Mouse (Mus musculus): Measurements from ENCODE around the gene Ccl20. TPM values are rescaled to one million over a fixed set of nuclear protein-coding genes. Genes with fewer than 3 reads are reported as not detected.
A peak's percentile ranks its signal among the peaks of the same experiment; 100 is the strongest.

Ccl20 gene
- 10 to 100 TPM in 1 of 2 experiments, 1 to 10 TPM in 1; 3.1 to 12.0 TPM for polyA plus RNA-seq (2017; shearing (Covaris generic))

DNA sequence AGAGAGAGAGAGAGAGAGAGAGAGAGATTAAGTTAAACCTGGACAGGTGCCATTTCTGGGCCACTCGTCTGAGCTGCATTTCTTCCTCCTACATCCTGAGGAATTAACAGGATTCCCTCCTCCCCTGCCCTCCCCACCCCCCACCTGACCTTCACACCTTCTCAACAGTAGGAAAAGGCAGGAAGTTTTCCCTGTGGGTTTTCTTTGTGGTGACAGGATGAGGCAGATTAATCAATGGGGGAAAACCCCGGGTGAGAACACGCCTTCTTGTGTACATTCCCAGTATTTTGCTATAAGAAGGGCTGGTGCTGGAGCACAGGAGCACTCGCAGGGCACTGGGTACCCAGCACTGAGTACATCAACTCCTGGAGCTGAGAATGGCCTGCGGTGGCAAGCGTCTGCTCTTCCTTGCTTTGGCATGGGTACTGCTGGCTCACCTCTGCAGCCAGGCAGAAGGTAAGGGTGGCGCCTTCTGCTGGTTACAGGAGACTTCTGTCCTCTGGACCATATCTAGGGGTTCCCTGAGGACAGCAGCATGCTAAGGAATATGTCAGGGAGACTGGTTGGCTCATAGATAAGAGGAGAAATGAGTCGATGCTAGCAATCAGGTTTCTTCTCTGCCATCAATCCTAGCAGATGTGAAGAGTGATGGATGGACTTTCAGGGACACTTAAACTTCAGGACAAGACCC, at the start of gene Ccl20:
Gene Ccl20, plus strand, starts transcription at position 320 of the 691 bp plus-strand sequence.
- ATAC-seq, result no peak

DNA sequence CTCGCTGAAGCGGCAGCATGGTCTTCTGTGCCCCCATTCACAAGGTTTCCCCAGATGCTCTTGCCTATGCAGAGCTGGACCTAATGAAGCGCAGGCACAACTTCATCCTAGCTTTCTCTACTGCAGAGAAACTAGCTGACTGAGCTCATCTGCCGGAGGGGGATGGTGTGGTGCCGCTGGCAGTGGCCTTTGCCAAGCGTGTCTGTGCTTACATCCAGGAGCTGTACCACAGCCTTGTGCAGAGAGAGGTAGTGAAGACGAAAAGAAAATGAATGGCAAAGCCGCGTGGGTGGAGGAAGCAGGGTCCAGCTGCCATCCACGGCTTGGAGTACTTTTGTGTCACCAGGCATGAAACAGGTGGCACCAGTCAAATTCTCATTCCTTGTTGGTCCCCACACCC, 49.4 kb upstream of the Ccl20 start:
- no peak for ATAC-seq

- ATAC-seq, result no peak
Observed at GRCm38 (mm10) chr1:83075526-83076189, 40.9 kb upstream of the Ccl20 start.

GRCm38 (mm10) chr1:83076190-83076917, 40.2 kb upstream of the Ccl20 start:
- ATAC-seq, result peak; percentile 66

GRCm38 (mm10) chr1:83077016-83077415, 39.5 kb upstream of the Ccl20 start:
- peak; percentile 47 for ATAC-seq

- ATAC-seq, result no peak
Observed at GRCm38 (mm10) chr1:83084790-83085189, 31.8 kb upstream of the Ccl20 start.

DNA sequence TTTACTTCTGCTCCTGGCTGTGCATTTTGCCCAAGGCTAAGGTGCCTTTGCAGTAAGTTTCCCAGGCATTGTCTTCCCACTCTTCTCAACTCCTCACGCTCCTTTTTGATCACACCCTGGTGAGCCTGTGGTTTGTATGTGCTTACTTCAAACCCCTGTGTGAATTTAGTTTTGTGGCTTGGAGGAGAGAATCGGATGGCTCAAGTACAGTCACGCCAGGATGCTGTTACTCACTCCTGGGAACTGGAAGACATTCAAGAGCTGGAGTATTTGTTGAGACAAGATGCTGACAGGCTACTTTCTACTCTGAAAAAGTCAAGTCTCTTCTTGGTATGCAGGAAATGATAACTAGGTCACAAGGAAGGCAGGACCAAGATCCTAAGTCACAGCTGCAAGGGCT, 25.3 kb upstream of the Ccl20 start:
- ATAC-seq, result no peak

DNA sequence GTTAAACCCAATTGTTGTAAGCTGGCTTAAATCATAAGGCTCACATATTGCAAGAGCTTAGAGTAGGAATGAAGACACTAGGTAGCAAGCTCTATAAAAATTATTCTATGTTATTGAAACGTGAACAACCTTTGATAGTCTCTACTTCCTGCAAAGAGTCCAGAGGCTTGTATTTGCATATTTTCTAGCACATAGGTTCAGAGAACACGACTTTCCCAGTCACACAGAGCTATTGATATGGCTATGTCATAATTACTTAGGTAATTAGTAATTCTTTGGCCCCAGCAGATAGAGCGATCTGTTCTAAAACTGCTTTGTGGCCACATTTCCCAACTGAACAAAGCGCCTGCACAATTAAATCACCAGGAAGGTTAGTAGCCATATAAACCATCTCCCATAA, 19.6 kb upstream of the Ccl20 start:
- ATAC-seq, result no peak

GRCm38 (mm10) chr1:83099160-83099559, 17.4 kb upstream of the Ccl20 start:
- no peak for ATAC-seq

- ATAC-seq, result no peak
Observed at GRCm38 (mm10) chr1:83099580-83100137, 16.9 kb upstream of the Ccl20 start.

GRCm38 (mm10) chr1:83101891-83102290, 14.7 kb upstream of the Ccl20 start:
- ATAC-seq, result no peak

- no peak for ATAC-seq
Observed at GRCm38 (mm10) chr1:83105464-83105863, 11.1 kb upstream of the Ccl20 start.

GRCm38 (mm10) chr1:83107410-83107978, 9.1 kb upstream of the Ccl20 start:
- ATAC-seq, result no peak

GRCm38 (mm10) chr1:83110992-83111391, 5.6 kb upstream of the Ccl20 start:
- ATAC-seq, result no peak

DNA sequence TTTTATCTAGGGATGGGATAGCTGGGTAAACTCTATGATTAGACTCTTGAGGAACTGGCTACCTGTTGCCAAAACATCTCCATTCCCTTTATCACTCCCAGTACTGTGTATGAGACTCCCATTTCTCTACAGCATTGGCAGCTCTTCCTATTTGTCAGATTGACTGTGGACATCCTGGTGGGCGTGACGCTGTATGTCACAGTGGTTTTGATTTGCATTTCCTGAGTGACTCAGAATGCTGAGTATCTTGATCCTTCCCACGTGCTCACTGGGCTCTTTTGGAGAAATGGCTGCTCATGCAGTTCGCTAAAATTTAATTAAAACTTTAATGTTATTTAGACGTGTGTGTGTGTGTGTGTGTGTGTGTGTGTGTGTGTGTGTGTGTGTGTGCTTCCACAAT, 4.8 kb upstream of the Ccl20 start:
- ATAC-seq, result peak; percentile 57

DNA sequence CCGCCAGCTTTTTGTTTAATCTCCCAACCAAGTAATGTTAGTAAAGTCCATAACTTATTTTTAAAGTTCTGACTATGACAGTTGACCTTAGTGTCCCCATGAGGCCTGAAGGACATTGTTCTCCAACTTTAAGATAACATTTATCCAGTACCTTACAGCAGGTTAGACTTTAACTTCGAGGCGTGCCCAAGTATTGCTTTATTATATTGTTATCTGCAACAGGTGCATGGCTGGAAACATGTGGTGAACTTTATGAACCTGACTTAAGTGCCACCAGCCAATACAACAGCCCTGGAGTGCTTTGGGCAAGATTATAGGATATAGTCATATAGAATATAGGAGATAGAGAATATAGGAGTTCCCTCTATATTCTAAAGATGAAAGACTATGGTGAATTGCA, 651 bp downstream of the Ccl20 start:
- ATAC-seq, result no peak

DNA sequence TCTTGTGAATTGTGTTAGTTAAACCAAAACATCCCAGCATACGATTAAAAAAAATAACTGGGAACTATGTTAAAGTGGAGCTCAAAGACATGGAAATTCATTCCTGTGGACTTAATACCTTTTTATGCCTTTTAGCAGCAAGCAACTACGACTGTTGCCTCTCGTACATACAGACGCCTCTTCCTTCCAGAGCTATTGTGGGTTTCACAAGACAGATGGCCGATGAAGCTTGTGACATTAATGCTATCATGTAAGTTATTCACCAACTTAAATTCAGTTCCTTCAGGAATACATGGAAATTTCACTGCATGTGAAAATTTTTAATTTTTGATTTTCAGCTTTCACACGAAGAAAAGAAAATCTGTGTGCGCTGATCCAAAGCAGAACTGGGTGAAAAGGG, 1.1 kb downstream of the Ccl20 start:
- no peak for ATAC-seq

DNA sequence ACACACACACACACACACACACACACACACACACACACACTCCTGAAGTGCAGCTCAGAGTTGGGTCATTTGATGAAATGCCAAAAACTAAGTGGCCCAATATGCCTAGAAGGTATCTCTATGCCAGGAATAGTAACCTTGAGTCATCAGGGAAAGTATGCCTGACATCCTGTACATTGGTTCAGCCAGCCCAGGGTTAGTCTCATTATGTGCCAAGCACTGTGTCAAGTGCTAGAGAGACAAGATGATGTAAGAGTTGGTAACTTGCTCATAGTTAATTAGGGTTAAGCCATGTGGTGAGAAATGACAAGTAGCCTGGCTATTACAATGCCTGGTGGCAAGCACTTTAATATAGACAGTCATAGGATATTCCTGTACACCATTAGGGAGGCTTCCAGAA, 3.3 kb downstream of the Ccl20 start:
- ATAC-seq, result no peak

DNA sequence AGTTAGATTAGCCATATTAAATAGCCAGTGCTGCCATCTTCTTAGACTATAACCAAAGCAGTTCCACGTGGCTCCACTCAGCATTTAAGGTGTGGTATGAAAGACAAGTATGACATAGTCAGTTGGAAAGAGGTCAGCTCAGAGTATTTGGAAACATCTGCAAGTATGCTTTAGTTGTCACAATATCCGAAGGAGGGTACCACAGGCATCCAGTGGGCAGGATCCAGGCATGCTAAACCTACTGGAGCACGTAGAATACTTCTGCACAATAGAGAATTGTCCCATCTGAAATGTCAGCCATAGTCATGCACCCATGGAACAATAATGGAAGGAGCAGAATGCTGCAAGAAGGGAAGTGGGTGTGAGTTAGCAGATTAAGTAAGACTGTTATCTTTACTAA, 3.7 kb downstream of the Ccl20 start:
- ATAC-seq, result no peak

GRCm38 (mm10) chr1:83123201-83123600, 6.6 kb downstream of the Ccl20 start:
- no peak for ATAC-seq

GRCm38 (mm10) chr1:83135829-83136228, 19.3 kb downstream of the Ccl20 start:
- ATAC-seq, result no peak

DNA sequence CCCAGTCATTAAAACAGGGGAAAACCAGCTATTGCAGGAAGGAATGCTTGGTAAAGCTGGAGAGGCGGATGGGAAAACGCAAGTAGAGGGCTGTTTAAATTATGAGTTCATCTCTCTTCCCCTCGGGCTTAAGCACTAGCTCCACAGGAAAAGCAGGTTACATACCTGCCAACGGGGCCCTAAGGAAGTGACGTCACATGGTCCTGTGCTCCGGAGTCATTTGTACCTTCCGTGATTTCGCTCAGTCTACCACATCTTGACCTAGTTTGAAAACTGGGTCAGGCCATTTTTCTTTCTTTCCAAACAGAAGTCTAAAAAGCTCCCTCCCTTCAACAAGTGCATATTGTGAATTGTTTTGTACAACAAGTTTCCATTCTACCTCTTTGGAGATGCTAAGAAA, 21.3 kb downstream of the Ccl20 start:
- ATAC-seq, result peak; percentile 68

GRCm38 (mm10) chr1:83138721-83139120, 22.2 kb downstream of the Ccl20 start:
- ATAC-seq, result no peak
